Mouse (Mus musculus) G1E (cell line): ENCODE data around the gene Proser3.

ENCODE experiments used
- CTCF ChIP-seq: IDR thresholded peaks from 2 replicates; pipeline ENCODE4 v1.5.1; 2012; ENCODE audit warnings: low read depth, low read length, inconsistent platforms, mixed read lengths
- TAL1 ChIP-seq: conservative IDR thresholded peaks from 2 replicates; pipeline ENCODE4 v1.6.1; 2012; ENCODE audit warnings: low read depth, low read length, inconsistent platforms, mixed read lengths

DNA sequence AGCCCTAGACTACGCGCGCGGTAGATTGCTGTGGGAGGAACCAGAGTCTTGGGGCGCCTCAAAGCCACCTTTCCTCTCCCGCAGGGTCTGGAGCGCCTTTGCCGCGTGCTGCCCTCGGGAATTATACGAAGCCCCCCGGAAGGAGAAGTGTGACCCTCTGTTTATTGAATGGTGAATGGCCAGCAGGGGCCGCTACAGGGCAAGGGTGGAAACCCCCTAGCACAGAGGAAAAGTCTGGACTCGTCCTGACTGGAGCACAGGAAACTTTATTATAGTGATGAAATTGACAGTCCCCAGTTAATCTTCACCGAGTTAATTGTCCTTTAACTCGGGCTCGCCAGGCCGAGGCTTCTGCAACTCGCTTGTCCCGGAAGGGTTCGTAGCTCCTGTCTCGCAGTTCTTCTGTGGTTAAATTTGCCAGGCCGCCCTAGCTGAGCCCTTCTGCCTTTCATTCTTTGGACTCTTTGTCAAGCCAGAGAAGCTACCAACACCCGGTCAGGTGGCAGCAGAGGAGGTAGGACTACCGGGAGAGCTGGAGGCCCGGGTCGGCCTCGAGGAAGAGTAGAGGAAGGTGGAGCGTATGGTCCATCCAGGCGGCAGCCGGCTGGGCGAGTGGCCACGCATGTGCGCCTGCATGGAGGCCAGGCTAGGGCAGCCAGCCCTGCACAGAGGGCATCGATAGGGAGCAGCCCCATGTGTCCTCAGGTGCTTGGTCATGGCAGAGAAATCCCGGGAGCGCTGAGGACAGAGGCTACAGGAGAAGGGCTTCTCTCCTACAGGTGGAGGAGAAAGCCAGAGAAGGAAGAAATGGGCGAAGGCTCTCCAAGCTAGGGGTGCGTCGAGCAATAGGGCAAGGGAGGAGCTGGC, 37.6 kb upstream of the Proser3 start:
- TF ChIP-seq CTCF (peak; percentile 52), TAL1 (no peak)
